Mouse (Mus musculus): ENCODE measurements at regions not wholly inside any gene's neighbourhood (a gene's known extent, or its start where the extent isn't known, plus 50 kb on each side); places are given as distances from the start of the nearest gene placed in this dataset.
A peak's percentile ranks its signal among the peaks of the same experiment; 100 is the strongest.
"Not testable (repeated sequence)": the region's sequence is repeated elsewhere in the genome, so short reads cannot be mapped to it uniquely, and the experiment has no call there.

GRCm38 (mm10) chr13:57170180-57170579 is 274.4 kb upstream of the Trpc7 start:
- no peak for DNase-seq

DNA sequence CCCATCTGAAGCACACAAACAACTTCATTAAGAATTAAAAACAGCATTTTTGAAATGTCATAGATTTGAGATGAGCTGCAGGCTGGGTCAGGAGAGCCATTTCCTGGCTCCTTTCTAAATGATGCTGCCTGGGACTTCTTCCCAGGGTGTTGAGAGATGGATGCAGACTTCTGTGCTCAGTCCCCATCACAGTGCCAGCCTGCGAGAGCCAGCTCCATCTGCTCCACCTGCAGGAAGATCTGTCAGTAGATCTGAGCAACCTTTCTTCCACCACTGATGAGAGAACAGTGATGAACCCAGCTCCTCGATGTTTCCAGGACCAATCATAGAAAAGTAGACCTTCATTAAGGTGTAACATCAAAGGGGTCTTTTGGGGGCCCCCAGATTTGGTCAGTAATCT is 273.8 kb upstream of the Trpc7 start:
- no peak for DNase-seq

- DNase-seq = no peak
Observed at GRCm38 (mm10) chr13:57165367-57165766, 269.6 kb upstream of the Trpc7 start.

DNA sequence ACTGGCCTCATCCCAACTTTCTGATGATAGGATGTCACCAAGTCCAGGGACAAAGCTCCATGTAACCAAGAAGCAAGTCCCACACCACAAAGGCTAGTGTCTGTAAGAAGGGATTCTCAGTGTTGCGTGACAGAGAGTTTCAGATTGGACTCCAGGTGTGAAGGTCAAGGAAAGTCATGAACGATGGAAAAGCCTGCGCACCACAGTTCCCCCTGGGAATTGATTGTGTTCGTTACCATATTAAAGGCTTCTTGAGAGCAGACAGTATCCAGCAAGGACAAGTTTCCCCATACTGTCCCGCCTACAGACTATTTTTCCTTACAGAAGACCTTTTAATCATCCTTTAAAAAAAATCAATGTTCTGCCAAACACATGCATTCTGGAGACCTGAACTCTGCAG is 257.0 kb upstream of the Trpc7 start:
- no peak for DNase-seq

DNA sequence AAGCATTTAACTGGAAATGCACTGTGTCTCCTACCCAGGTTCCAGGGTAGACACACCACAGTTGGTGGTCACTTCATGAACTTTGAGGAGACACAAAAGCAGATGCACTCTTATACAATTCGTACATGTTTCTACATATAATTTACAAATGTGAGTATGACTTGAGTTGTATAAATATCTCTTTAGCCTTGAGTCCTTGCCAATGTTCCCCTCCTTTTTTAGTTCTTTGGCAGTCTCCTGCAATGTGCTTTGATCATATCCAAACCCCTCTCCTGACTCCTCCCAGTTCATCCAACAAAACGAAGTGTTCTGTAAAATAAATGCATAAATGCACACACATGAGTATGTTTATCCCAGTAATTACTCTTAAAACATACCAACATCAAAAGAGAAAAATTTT is 251.8 kb upstream of the Trpc7 start:
- DNase-seq = no peak

DNA sequence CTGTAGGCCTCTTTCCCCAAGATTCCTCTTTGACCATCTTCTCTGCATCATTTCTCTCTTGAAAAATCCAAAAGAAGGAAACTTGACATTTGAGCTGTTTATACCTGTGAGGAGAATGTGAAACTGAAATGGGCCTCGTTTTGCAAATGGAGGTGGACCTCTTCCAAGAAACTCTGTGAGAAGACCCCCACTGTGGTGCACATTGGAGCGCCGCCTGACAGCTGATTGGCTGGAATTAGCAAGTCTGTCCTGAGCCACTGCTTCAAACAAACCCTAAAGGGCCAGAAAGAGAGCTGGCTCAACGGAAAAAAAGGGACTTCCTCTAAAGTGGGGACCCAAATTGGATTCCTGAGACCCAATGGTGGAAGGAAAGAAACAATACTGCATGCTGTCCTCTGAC is 250.9 kb upstream of the Trpc7 start:
- DNase-seq = no peak

- DNase-seq = no peak
Observed at GRCm38 (mm10) chr13:57145782-57146181, 250.0 kb upstream of the Trpc7 start.

GRCm38 (mm10) chr13:57142851-57143250 is 247.1 kb upstream of the Trpc7 start:
- DNase-seq = peak; percentile 31

DNA sequence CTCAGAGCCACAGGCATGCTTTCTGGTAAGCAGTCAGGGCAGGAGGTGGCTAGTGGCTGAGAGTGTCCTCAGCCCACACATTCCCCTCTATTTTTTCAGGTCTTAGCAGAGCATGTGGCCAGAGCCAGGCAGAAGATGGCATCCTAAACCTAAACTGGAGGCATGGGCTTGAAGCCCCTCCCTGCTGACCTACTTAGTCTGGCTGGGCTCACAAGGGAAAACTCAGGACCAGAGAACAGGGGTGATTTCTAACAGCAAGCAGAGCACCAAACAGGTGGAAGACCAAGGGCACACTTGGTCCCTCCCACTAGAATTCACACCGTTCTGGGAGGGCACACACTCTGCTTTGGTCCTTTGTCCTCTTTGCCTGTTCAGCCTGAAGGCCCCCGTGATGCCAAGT is 246.6 kb upstream of the Trpc7 start:
- no peak for DNase-seq

DNA sequence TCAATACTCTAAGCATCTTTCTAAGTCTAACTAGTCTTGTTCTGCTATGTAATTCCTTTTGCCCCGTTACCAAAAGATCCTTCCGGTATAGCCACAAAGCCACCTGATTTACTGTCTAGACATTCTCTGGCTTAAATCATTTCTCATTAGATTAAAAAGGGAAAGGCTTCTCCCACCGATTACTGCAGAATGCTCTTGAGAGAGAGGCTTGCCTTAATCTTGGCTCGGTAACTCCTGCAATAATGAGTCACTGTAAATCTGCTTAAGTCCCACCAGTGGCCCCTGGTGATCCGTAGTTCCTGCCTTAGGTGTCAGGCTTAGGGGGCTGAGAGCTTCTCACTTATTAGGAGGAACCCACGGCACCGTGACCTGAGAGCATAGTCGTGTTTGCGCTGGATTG is 220.1 kb upstream of the Trpc7 start:
- DNase-seq = no peak

DNA sequence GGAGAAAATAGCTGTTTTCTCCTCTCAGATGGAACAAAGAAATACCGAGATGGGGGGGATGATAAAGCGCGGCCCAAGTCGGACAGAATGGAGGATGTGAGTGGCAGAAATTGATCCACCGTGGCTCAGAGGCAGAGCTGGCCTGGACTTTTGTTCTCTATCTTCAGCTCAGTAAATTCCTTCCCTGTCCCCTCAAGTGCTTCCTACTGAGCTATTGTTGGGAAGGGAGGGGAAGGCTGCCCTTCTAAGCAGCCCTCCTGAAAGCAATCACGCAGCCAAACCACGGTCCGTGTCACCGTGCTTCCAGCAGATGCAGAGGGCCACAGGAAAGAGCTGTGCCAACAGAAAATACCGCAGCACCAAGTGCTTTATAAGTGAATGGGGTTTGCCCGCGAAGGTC is 212.2 kb upstream of the Trpc7 start:
- DNase-seq = no peak

GRCm38 (mm10) chr13:57099601-57100000 is 203.8 kb upstream of the Trpc7 start:
- DNase-seq = no peak

- DNase-seq = no peak
Observed at GRCm38 (mm10) chr13:57091886-57092285, 196.1 kb upstream of the Trpc7 start.

GRCm38 (mm10) chr13:57089381-57090075 is 193.7 kb upstream of the Trpc7 start:
- no peak for DNase-seq

- DNase-seq = no peak
Observed at GRCm38 (mm10) chr13:57087966-57088365, 192.2 kb upstream of the Trpc7 start.

DNA sequence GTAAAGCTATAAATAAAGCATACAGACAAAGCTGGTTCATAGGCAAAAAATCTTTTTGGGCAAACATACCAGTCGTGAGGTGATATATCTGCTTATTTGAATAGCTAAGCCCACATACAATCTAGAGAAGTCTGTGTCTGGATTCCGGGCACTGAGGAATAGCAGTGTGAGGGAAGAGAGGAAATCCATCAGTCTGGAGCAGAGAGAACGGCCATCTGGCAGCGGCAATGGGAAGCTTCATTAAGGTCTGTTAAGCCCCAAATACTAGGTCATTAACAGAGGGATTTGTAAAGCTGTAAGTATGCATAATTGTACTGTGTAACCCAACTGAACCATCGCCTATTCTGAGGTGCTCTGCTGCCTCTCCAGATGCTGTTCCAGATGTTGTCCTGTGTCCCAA is 191.6 kb upstream of the Trpc7 start:
- no peak for DNase-seq

- DNase-seq = no peak
Observed at GRCm38 (mm10) chr13:57083751-57084150, 188.0 kb upstream of the Trpc7 start.

- no peak for DNase-seq
Observed at GRCm38 (mm10) chr13:57070479-57070878, 174.7 kb upstream of the Trpc7 start.

DNA sequence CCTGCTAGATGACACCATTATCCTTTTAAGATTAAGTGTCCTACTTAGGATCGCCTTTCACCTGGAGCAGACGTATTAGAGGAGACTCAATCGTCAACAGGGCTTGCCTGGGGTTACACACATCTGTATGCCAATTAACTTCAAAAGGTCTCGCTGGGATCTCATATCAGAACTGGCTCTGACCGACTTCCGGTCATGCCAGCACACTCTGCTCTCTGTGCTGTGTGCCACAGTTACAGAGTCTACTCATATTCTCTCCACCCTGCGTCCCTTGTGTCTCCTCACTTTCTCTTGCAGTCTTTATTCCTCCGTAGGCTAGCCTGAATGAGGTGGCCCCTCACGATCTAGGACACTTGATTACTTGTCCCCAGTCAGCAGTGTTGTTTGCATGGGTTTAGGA is 165.9 kb upstream of the Trpc7 start:
- DNase-seq = no peak

- DNase-seq = peak; percentile 22
Observed at GRCm38 (mm10) chr13:57061074-57061473, 165.3 kb upstream of the Trpc7 start.

DNA sequence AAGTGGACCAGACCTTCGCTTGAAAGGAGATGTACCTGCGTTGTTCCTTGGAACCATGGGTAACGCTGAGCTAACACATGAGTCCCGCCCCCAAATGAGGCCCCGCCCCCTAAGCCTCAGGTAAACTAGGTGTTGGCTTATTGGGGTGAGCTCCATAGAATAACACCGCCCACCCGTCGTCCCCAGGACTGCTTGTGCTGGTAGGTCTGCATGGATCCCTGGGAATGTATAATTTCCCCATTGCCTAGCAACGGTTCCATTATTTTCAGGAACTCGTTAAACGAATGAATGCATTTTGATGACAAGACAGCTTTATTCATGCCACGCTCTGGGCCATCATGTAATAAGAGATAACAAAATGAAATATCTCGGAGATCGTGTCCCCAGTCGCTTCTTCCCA is 161.0 kb upstream of the Trpc7 start:
- no peak for DNase-seq

GRCm38 (mm10) chr13:57055409-57056195 is 159.8 kb upstream of the Trpc7 start:
- no peak for DNase-seq

- no peak for DNase-seq
Observed at GRCm38 (mm10) chr13:57053361-57053760, 157.6 kb upstream of the Trpc7 start.

- not testable (repeated sequence) for DNase-seq
Observed at GRCm38 (mm10) chr13:57046130-57046529, 150.3 kb upstream of the Trpc7 start.
